Mouse (Mus musculus) forebrain, embryonic 11.5 days (tissue): ENCODE results near the gene Sp9. TPM values are rescaled to one million over a fixed set of nuclear protein-coding genes. Genes with fewer than 3 reads are reported as not detected.

Experiments
- ATAC-seq: fragments of 200-750 bp; cut with Nextera tagmentation; replicated peaks from 2 replicates; pipeline ENCODE4 v1.8.0; 2017; ENCODE audit warnings: moderate TSS enrichment; ENCODE audit not compliant: low FRiP score
- DNase-seq: peaks from one replicate; pipeline ENCODE4 v3.0.0-alpha.2; 2017; ENCODE audit warnings: low spot score
- H3K27ac ChIP-seq: fragments of 300-500 bp; sonication (generic); 2 replicates; pipeline ENCODE4 v1.5.1; 2014; ENCODE audit warnings: low read depth, low read length
- H3K27me3 ChIP-seq: fragments of 300-500 bp; sonication (generic); 2 replicates; pipeline ENCODE4 v1.6.1; 2014; ENCODE audit warnings: mild to moderate bottlenecking, low read length, mixed read lengths; ENCODE audit not compliant: control insufficient read depth, insufficient read depth
- H3K36me3 ChIP-seq: fragments of 300-500 bp; sonication (generic); 2 replicates; pipeline ENCODE4 v1.6.1; 2014; ENCODE audit warnings: mild to moderate bottlenecking, low read length, moderate library complexity, mixed read lengths; ENCODE audit not compliant: control insufficient read depth, insufficient read depth
- H3K4me1 ChIP-seq: fragments of 300-500 bp; sonication (generic); replicated peaks from 2 replicates; pipeline ENCODE4 v1.6.1; 2014; ENCODE audit warnings: low read length, mixed read lengths; ENCODE audit not compliant: control insufficient read depth, insufficient read depth
- H3K4me2 ChIP-seq: fragments of 300-500 bp; sonication (generic); 2 replicates; pipeline ENCODE4 v1.6.1; 2014; ENCODE audit warnings: low read depth, mild to moderate bottlenecking, low read length, moderate library complexity, mixed read lengths; ENCODE audit not compliant: severe bottlenecking
- H3K4me3 ChIP-seq: fragments of 300-500 bp; sonication (generic); 2 replicates; pipeline ENCODE4 v1.5.1; 2014; ENCODE audit warnings: low read depth, low read length
- H3K9ac ChIP-seq: fragments of 300-500 bp; sonication (generic); 2 replicates; pipeline ENCODE4 v1.6.1; 2014; ENCODE audit warnings: low read length
- H3K9me3 ChIP-seq: fragments of 300-500 bp; sonication (generic); 2 replicates; pipeline ENCODE4 v1.6.1; 2016; ENCODE audit warnings: low read length, mixed read lengths; ENCODE audit not compliant: control insufficient read depth
- WGBS: fragments of 180-500 bp; shearing (Covaris S2); extraction: QIAGEN DNeasy Blood & Tissue Kit; methylation state at CpG from one replicate; pipeline ENCODE4 v1.1.7; 2014; 5-methylcytosine and 5-hydroxymethylcytosine counted together
- polyA plus RNA-seq: library from polyadenylated mRNA; unstranded; fragments of >200 nt; fragmentation: Nextera tagmentation; extraction: Ambion mirVana; gene quantifications from 2 replicates; pipeline ENCODE4 v1.2.1, GENCODE M21; 2014

Sp9 gene
- polyA plus RNA-seq, 1 experiment from 2014 or later, result 5.5 TPM

DNA sequence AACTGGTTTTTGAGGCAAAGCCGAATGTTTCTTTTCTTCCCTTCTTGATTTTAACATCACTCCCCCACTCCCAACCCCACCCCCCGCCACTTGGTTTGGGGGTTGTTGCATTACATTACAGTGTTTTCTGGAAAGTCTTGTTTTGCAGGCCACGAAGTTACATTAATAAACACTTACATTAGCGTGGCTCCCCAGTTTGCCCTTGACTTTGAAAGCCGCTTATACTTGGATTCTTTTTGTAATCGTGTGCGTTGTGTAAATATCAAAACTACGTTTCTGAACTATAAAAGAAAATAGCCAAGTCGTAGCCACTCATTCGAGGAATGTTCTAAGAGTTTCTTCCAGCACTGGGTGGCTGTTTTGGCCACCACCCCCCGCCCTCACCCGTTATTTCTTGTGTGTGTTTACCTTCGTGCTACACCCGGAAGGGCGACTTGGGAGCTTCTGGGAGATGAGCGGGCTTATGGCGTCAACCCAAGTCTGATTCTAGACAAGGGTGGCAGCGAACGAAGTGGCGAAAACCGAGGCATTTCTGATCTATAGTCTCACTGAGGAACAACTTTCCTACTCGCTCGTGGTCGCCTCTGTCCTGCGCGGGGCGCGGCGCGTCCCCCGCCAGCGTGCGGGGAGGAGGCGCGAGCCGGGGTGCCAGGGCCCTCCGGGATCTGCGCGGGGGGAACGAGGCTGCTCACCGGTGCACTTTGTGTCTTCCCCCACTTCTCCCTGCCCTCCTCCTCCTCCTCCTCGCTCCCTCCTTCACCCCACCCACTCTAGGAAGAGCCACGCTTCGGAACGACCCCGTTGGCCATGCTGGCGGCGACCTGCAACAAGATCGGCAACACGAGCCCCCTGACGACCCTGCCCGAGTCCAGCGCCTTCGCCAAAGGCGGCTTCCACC is 875 bp downstream of the Sp9 start:
- WGBS, result under 1% methylated on average over 50 of the region's 55 CpGs
- Histone ChIP-seq H3K36me3 (no peaks in the 10 kb centered on the region), H3K27ac (peak overlapping the region; percentile 41; the same call in 1 of the 2 replicates), H3K4me2 (peak overlapping the region; percentile 53), H3K9me3 (no peaks in the 10 kb centered on the region), H3K27me3 (peaks cover 78% of the 10 kb centered on the region), H3K4me3 (peak overlapping the region; percentile 40), H3K4me1 (peaks cover 37% of the 10 kb centered on the region), H3K9ac (peak overlapping the region; percentile 48)
- ATAC-seq (no peak), DNase-seq (peak; percentile 61)

DNA sequence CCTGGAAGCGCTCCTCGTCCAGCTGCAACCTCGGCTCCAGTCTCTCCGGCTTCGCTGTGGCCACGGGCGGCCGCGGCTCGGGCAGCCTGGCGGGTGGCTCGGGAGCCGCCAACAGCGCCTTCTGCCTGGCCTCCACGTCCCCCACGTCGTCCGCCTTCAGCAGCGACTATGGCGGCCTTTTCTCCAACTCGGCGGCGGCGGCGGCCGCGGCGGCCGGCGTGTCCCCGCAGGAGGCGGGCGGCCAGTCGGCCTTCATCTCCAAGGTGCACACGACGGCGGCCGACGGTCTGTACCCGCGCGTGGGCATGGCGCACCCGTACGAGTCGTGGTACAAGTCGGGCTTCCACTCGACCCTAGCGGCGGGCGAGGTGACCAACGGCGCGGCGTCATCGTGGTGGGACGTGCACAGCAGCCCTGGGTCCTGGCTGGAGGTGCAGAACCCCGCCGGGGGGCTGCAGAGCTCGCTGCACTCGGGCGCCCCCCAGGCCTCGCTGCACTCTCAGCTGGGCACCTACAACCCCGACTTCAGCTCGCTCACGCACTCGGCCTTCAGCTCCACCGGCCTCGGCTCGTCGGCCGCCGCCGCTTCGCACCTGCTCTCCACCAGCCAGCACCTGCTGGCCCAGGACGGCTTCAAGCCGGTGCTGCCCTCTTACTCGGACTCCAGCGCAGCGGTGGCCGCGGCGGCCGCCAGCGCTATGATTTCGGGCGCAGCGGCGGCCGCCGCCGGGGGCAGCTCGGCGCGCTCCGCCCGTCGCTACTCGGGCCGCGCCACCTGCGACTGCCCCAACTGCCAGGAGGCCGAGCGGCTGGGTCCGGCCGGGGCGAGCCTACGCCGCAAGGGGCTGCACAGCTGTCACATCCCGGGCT is 1.8 kb downstream of the Sp9 start:
- Histone ChIP-seq H3K4me3 (peak overlapping the region; percentile 40), H3K27ac (peak overlapping the region; percentile 46; the same call in 1 of the 2 replicates), H3K27me3 (peaks cover 76% of the 10 kb centered on the region), H3K4me2 (peak overlapping the region; percentile 53), H3K4me1 (peaks cover 37% of the 10 kb centered on the region), H3K9me3 (no peaks in the 10 kb centered on the region), H3K9ac (peak overlapping the region; percentile 48), H3K36me3 (no peaks in the 10 kb centered on the region)
- ATAC-seq (no peak), DNase-seq (peak; percentile 75)
- WGBS, result under 1% methylated on average over 109 of the region's 110 CpGs

DNA sequence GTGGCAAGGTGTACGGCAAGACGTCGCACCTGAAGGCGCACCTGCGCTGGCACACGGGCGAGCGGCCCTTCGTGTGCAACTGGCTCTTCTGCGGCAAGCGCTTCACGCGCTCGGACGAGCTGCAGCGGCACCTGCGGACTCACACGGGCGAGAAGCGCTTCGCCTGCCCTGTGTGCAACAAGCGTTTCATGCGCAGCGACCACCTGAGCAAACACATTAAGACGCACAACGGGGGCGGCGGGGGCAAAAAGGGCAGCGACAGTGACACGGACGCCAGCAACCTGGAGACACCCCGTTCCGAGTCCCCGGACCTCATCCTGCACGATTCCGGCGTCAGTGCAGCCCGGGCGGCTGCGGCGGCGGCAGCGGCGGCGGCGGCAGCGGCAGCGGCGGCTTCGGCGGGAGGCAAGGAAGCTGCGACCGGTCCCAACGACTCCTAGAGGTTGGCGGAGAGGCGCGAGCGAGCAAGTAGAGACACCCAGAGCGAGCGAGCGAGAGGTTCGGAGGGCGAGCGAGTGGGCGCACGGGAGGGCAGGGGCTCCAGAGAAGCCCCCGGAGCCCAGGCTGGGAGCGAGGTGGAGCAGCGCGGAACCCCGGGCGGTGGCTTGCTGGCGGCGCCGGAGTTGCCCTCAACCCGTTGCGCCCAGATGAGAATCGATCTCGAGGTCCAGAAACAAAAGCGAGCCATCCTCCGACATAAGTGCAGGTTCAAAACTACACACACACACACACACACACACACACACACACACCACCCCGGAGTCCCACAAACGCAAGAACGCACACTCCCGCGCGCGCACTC is 2.6 kb downstream of the Sp9 start:
- peaks cover 78% of the 10 kb centered on the region for H3K27me3 ChIP-seq
- WGBS, result under 1% methylated on average over 88 of the region's 88 CpGs
- ATAC-seq, result no peak
- peaks cover 44% of the 10 kb centered on the region for H3K4me1 ChIP-seq
- H3K9me3 ChIP-seq, result no peaks in the 10 kb centered on the region
- H3K4me3 ChIP-seq, result peak overlapping the region; percentile 40
- no peaks in the 10 kb centered on the region for H3K36me3 ChIP-seq
- H3K27ac ChIP-seq, result 0 out of 2 replicates have a peak overlapping the region, but pooled peaks have one; percentile 7
- DNase-seq, result peak; percentile 80
- H3K4me2 ChIP-seq, result peak overlapping the region; percentile 53
- H3K9ac ChIP-seq, result peak overlapping the region; percentile 43

DNA sequence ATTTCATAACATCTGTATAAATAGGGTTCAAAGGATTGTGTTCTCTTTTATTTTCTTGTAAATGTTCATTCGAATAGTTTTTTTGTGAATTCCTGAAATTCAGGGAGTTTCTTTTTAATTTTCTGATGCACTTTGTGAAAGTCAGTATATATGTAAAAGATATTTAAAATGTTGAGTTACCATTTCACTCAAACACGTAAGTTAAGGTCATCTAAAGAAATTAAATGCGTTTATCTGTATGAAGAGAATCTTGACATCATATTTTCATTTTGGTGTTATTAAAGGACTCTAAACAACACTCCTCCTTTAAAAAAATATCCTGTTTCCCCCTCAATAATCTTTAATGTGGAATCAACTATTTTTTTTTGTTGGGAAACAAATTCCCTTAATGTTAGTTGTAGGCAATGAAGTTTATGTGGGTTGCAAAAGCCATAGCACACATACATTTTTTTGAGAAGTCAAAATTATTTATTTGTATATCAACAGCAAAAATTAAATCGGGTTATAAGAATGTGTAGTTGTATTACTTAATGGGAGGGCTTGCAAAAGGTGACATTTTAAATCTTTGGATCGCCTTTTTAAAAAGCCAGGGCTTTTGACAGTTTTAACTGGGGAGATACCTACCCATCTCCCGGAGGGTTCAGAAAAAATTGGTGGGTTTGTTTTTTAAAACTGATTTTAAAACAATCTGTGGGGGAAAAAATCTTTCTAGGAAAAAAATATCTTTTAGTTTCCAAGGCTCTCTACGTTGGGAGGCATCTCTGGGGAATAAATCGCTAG is 3.7 kb downstream of the Sp9 start:
- Histone ChIP-seq H3K27me3 (peaks cover 73% of the 10 kb centered on the region), H3K9me3 (no peaks in the 10 kb centered on the region), H3K27ac (no peak overlapping the region), H3K4me2 (no peak overlapping the region), H3K36me3 (no peaks in the 10 kb centered on the region), H3K4me1 (peaks cover 47% of the 10 kb centered on the region), H3K9ac (no peak overlapping the region), H3K4me3 (peak overlapping the region; percentile 5; the same call in 1 of the 2 replicates)
- DNase-seq (no peak), ATAC-seq (no peak)
- 9% methylated on average over 8 of the region's 8 CpGs for WGBS

DNA sequence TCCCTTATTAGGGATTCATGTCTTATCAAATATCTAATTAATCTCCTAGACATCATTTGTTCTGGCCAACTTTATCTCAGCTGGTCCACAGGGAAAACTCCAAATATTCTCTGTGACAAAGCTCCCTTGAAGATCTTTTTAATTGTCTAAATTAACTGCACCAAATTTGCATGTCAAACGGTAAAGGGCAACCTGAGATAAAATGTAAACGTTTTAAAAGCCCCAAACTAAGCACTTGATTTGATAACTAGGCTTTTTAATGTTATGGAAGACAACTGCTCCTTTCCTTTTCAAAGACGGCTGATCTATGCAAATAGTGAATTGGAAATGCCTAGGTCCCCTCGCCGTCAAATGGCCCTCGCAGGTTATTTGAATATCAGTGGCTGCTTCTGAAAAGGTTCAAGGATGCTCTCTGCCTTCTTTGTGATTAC is 4.4 kb downstream of the Sp9 start:
- Histone ChIP-seq H3K27ac (no peak overlapping the region), H3K36me3 (no peaks in the 10 kb centered on the region), H3K27me3 (peaks cover 73% of the 10 kb centered on the region), H3K4me2 (peak overlapping the region; percentile 11; the same call in 1 of the 2 replicates), H3K4me1 (peaks cover 42% of the 10 kb centered on the region), H3K9me3 (no peaks in the 10 kb centered on the region), H3K4me3 (peak overlapping the region; percentile 10; the same call in 1 of the 2 replicates), H3K9ac (no peak overlapping the region)
- under 1% methylated on average over 6 of the region's 6 CpGs for WGBS
- ATAC-seq (no peak), DNase-seq (peak; percentile 63)

DNA sequence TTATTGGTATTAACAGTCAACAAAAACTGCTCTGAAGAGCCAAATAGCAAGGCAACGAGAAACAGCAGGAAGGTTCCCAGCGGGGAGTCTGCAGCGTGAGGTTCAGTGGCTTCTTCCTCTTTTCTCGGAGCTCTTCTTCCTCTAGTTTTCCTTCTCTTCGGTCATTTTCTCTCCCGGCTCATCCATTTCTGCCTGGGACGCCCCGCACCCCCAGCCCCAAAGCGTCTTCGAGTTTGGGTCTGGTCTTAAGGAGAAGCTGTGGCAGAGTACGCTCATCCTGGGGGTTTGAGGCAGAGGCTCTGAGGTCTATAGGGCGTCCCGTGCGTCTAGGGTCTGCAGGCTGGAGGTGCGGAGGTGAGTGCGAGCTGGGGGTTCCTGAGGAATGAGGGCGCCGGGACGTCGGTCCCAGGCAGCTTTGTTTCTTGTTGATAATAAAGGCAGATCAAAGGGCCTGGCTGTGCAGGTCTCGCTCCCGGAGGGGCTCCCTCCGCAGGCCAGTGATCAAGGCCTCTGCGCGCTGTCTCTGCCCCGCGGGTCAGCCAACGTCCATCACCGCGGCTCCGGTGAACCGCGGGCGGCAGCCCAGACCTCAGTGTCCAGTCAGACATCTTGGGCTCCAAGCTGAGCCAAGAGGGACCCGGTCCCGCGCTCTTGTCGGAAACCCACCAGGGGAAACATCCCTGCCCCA is 5.4 kb downstream of the Sp9 start:
- H3K9me3 ChIP-seq, result no peaks in the 10 kb centered on the region
- ATAC-seq (no peak; the same call in 1 of the 2 replicates), DNase-seq (peak; percentile 71)
- peak overlapping the region; percentile 3; the same call in 1 of the 2 replicates for H3K9ac ChIP-seq
- H3K36me3 ChIP-seq, result no peaks in the 10 kb centered on the region
- H3K4me3 ChIP-seq, result peak overlapping the region; percentile 22
- peak overlapping the region; percentile 43 for H3K27ac ChIP-seq
- H3K27me3 ChIP-seq, result peaks cover 70% of the 10 kb centered on the region
- H3K4me2 ChIP-seq, result peak overlapping the region; percentile 46
- WGBS, result under 1% methylated on average over 38 of the region's 38 CpGs
- peaks cover 35% of the 10 kb centered on the region for H3K4me1 ChIP-seq

DNA sequence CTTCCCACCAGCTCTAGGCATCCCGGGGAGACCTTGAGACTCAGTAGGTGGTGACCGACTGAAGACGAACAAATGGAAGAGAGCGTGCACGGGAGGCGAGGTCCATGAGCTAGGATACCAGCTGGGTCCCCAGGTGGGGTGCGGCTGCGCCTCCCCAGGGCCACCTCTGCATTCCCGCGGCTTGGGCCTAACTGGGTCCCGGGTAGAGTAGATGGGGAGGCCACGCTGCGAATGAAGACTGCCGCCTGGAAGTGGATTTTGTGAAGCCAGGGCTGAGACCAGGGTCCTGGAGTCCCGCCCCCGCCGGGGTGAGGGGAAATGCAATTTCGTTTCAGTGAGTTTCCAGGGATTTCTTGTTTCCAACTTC is 6.0 kb downstream of the Sp9 start:
- Histone ChIP-seq H3K27me3 (peaks cover 65% of the 10 kb centered on the region), H3K9ac (no peak overlapping the region; the same call in 1 of the 2 replicates), H3K4me1 (peaks cover 33% of the 10 kb centered on the region), H3K4me3 (peak overlapping the region; percentile 22), H3K27ac (peak overlapping the region; percentile 43), H3K9me3 (no peaks in the 10 kb centered on the region), H3K36me3 (no peaks in the 10 kb centered on the region), H3K4me2 (peak overlapping the region; percentile 46)
- DNase-seq (no peak), ATAC-seq (no peak)
- under 1% methylated on average over 18 of the region's 18 CpGs for WGBS
